Mouse (Mus musculus): ENCODE data around the gene Nt5dc3. TPM values are rescaled to one million over a fixed set of nuclear protein-coding genes. Genes with fewer than 3 reads are reported as not detected.

Nt5dc3 gene
- 10 to 100 TPM; 17.4 to 21.4 TPM for total RNA-seq (2021)
- long read RNA-seq, experiment 1, partial matches to known transcripts: 0 of 1 reads
- long read RNA-seq, experiment 1, other reads (novel, unspliced or antisense): 1 of 1 reads
- long read RNA-seq, experiment 2, partial matches to known transcripts: 0 of 1 reads
- long read RNA-seq, experiment 2, other reads (novel, unspliced or antisense): 1 of 1 reads

DNA sequence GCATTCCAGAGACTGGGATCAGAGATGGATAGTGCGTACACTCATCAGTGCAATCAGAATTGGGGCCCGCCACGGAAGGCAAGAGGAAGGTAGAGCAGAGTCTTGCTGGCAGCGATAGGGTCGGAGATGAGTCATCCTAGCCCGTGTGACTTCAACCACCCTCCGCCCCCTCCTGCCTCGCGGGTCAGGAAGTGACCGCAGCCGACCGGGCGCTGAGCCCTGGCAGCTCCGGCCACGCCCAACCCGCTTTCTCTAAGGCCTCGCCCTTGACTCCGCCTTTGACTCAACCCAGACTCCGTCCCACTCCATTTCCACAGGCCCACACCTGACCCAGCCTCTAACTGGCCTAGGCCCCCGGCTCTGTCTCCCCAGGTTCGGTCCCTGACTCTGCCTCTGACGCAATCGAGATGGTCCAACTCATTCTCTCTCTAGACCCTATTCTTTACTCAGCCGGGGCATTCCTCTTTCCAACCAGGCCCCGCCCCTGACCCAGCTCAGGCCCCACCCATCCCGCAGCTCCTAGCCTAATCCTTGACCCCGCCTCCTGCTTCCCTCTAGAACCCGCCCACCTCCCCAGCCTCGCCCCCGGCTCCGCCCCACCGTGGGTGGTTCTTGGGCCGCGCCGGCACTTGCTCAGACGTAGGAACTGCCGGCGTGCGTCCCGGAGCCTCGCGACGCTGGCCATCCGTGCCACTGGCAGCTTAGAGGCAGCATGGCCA lies at the start of gene Nt5dc3:
Nt5dc3 (plus strand) TSS at position 608 of the 719 bp plus-strand sequence.
- peak; percentile 98 for DNase-seq

DNA sequence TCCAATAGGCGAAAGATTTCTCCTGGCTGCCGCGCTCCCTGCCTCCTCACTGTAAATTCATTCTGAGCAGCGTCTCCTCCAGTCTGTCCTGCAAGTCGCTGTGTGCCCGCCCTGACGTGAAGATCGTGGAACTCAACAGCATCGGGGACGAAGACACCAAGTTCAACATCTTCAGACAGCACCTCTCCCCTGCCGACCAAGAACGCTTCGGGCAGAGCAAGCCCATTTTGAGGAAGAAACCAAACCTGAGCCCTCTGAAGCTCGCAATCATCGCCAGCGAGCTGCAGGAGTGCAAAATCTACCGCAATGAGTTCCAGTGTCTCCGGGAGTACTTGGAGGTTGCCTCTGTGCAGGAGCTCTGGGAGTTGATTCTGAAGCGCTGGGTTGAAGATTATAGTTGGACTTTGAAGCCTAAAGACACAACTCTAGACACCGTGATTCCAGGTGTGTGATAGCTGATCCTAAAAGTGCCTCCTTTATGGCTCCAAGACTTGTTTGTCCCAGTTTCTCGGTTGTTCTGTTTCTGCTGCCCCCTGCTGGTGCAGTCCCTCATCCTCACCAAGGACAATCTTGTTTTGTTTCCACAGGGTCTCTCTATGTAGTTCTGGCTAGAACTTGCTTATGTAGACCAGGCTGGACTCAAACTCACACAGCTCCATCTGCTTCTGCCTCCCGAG lies 47.8 kb upstream of the Nt5dc3 start:
- peak; percentile 90 for DNase-seq

DNA sequence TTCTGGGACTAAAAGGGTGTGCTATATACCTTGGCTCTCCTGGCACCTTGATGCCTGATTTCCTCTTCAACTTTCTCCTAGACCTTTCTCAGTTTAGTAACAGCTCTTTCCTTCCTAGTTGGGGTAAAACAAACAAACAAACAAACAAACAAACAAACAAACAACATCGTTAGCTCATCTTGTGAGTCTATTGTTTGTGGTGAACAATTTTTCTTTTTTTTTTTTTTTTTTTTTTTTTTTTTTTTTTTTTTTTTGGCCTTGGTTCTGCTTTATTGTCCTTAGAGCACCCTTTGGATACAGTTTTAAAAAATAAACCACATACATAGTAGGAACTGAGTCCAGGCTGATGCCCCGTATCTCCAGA lies 47.3 kb upstream of the Nt5dc3 start:
- no peak for DNase-seq

DNA sequence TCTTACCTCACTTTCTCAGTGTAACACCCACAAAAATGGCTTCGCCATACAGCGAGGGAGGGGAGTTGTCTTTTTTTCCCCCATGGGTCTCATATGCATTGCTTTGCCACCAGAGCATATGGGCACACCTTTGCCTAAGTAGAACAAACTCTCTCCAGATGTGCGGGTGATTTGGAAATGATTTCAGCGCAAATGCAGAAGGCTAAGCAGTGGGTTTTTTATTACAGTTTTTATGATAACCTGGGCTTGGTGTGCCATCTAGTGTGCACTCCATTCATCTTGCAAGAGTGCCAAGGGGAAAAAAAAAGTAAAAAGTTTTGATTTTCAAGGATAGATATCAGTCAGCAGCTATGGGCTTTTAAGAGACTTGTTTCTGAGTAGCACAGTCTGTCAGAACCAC lies 43.8 kb upstream of the Nt5dc3 start:
- no peak for DNase-seq

DNA sequence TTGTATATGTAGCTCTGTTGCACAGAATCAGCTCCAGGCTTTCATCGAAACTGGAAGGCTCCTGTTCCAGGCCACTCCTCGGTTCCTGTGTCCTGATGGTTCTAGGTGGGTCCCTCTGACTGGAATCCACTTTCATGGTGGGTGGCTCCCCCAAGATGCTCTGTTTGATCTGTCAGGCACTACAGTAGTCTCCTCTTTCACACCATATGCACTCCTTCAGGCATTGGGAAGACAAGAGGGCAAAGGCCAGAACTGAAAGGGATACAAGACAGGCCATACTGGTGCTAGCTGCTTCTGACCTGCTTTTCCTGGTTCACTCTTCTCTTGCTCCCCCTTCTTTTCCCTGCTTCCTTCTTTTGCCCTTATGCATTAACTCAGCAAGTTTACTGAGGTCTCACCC lies 35.9 kb upstream of the Nt5dc3 start:
- no peak for DNase-seq

DNA sequence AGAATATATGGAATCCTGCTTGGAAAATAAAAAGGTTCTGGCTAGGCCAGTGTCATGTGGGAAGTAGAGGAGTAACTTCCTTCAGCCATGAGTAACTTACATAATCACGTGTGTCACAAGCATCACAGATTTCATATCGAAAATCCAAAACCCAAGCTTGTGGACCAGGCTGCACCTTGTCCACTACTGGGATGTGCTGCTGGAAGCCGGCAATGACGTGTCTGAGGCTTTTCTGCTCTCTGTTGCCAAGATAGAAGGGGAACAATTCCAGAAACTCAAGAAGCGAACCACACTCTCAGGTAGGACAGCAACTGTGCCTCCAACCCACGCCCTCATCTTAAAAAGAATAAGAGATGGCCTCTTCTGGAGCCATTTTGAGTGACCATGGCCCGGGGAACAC lies 34.5 kb upstream of the Nt5dc3 start:
- DNase-seq: no peak

DNA sequence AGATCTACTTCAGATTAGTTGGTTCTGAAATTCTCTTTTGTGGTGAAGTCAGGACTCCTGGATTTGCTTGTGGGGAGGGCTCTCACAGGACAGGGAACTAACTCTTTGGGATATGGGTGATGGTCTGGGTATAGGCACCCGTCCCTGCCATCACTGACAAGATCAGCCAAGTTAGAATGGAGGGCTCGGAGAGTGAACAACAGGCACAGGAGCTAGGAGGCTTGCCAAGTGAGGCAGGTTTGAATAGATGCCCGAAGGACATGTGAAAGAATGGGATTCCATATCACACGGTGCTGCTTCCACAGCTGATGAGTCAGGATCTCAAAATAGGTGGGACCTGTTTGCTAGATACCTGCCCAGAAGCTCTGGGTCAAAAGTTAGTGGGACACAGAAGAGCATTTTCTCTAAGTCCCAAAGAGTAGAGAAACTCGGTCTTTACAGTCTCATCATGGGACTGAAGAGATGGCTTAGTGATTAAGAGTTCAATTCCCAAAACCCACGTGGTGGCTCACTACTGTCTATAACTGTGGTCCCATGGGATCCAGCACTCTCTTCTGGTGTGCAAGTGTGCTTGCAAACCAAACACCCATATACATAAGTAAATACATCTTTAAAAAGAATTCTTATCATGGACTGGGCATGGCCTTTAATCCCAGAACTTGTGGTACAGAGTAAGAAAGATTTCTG lies 22.8 kb upstream of the Nt5dc3 start:
- no peak for DNase-seq

DNA sequence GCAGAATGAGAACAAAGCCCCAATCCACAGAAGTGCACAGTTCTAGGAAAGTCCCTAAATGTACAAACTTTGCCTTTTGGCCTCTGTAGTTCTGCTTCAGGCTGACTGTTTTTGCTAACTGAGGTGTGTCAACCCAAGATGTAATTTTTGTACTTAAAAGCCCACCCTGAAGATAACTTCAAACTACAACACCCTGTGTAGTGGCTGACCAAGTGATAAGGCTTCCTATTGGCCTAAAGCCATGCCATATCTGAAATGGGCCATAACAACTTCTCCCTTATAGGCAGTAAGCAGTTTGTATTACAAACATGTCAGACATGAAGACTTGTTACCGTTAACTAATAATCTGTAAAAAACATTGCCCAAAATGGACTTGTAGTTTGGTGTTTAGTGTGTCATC lies 21.1 kb upstream of the Nt5dc3 start:
- DNase-seq: no peak

DNA sequence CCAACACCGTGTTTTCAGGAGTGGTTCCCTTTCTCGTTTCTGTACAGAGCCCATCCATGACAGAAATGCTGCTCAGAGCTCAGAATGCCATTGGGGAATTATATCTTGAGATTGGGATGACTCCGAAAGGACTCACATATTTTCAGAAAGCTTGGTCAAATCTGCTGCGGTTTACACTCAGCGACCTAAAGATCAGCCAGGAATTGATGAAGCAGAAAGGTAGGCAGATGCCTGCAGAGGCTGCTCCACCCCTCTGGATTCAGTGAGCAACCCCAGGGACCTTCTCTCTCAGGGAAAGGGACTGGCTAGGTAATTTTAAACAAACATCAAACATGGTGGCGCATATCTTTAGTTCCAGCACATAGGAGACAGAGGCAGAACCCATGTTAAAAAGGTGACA lies 20.6 kb upstream of the Nt5dc3 start:
- DNase-seq: no peak

DNA sequence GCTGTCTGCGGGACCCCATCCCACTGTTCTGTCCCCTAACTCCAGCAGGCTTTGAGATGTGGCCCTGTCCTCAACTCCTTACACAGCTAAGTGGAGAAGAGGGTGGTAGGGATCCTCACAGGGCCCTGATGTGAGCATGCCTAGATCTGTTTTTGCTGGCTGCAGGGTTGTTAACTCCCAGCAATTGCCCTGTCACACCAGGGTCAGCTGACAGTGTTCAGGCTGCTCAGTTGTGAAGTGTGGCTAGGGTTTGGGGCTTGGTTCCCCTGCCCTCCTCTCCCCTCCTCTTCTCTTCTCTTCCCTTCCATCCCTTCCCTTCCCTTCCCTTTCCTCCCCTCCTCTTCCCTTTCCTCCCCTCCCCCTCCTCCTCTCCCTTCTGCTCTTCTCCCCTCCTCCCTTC lies 17.6 kb upstream of the Nt5dc3 start:
- DNase-seq: no peak

DNA sequence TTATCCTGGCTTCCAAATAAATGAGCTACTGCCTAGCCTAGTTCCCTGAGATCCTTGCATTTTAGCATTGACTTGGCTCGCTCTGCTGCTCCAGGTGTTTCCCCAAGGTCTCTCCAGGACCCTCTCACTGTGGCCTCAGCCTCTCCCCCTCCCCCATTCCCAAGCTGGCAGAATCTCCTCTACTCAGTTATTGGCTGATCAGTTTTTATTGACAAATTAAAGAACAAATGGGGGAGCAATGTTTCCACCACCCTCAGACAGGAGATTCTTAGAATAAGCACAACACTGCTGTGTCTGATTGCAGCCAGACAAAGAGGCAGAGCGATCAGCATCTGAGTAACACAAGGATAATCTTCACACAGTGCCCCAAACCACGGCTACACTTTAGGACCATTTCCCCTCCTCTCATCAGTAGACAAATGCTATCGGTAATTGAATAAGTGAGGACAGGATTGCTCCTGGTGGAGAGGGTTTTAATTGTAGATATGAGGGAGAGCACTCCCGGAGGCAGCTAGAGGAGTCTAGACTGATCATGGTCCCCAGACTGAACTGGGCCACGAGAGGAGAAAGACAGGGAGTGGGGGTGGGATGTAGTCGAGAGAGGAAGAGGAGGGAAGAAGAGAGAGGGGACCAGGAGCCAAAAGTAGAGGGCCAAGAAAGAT lies 17.0 kb upstream of the Nt5dc3 start:
- no peak for DNase-seq

DNA sequence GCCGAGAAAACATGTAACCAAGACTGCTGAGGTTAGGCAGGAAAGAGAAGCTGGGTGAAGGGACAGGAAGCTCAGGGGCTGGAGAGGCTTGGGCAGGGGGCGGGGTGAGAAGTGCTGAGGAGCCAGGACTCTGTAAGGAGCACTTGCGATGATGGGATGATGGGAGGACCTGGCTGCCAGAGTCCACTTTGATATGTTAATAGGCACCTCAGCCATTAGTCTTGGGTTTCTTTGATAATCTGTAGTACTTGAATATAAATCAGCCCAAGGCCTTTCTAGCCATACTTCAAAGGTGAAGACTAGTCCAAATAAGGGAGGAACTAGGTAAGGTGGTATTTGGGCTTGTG lies 16.4 kb upstream of the Nt5dc3 start:
- no peak for DNase-seq

DNA sequence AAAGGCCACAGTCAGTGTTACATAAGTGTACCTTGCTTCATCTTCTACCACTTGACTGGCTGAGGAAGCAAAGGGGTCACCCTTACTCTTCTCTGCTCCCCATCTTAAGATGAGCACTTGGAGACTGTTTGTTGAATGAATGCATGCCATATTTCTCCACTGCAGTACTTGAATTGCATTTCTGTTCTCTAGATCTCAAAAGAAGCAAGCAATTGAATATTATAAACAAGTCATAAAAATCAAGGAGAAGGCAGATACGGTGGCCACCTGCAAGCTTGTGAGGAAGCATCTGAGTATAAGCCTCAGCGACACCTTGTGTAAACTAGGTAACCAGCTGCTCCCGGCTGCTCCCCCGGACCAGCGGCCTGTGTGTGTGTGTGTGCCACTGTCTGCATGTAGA lies 15.1 kb upstream of the Nt5dc3 start, which contains the start of gene Gm49358:
Gm49358 (plus strand) TSS at position 301 of the 400 bp plus-strand sequence.
- no peak for DNase-seq

DNA sequence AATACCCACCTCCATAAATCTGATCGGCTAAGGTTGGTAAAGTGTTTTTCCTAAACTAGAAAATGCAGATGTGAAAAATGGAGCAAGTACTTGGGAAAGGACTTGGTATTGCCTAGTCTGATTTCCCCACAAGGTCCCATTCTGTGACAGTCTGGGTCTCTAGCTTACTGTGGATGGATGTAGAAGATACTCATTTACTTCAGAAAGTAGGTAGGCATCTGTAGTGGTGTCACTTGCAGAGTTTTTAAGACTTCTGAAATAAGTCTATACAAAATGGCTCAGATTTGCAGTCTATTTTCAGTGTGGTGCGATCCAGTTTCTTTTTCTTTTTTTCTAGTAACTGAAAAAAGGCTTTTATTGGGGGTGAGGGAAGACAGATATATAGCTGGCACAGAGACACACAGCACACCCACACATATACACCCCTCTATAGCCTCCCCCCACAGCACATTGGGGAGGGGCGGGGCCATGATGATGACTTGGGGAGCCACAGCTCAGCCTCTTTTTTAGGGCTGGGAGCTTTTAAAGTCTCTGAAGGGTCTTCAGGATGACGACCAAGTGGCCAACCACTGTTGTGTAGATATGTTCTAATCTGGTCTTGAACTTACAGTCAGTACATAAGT lies 13.3 kb upstream of the Nt5dc3 start:
- no peak for DNase-seq

DNA sequence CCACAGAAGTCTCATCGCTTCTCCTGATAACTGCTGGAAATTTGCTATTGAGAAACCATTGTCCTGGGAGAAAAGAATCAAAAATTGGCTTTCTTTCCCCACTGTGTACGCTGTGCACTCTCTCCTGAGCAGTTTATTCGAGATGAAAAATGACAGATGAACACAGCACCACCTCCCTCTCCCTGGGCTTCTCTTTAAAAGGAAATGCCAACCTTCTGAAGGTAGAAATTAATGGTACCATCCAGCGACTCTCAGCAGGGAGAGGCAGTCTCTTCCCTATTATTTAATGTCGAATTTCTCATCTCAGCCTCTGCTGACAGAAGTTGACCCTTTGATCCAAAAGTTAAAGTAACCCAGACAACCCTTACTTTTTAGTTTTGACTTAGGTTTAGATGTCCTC lies 9.6 kb upstream of the Nt5dc3 start:
- no peak for DNase-seq

DNA sequence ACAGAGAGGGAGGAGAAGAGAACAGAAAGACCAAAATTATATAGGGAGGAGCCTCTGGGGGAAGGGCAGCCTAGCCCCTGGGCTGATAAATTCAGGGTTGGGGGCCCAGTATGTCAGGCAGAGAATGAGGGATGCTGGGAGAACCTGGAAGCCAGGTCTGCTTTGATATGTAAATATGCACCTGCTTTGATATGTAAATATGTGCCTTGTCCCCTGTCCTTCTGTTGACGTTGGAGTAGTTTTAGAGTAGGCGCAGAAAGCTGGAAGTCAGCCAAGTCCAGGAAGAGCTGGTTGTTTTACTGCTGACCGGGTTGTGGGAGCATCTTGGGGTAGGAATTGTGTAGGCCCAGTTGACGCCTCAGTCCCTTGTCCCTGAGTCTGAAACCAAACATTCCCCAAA lies 9.0 kb upstream of the Nt5dc3 start:
- DNase-seq: peak; percentile 29

DNA sequence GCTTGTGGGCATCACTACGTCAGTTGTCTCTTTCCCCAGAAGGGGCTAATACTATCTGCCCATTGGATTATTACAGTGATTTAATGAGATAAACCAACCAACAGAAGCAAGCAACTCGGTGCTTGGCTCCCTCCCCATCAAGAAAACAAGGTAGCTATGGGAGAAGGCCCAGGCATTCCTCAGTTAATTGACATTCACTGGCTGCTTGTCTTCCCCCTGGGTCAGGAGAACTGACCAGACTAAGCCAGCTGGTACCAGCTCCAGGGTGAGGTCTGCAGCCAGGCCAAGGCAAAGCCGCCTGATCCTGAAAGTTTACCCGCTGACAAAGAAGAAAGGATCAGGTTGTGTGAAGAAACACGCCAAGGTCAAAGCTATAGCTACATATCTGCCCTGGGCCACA lies 7.1 kb upstream of the Nt5dc3 start:
- DNase-seq: no peak

DNA sequence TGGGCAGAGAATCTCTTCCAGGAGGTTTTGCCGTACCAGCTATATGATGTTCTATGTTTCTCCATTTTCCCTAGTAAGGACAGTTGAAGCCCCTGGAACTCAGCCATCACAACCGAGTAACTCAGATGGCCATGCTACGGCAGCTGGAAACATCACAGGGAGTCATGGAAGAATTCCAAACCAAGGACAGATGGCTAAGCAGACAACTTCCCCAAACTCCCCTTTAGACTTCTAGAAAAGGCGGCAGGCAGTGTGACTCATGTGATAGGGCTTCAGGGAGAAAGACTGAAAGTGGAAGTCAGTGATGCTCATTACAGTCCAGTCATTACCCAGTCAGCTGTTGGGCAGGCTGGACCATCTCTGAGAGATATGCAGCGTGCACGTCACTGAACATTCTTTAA lies 6.6 kb upstream of the Nt5dc3 start:
- DNase-seq: peak; percentile 34

DNA sequence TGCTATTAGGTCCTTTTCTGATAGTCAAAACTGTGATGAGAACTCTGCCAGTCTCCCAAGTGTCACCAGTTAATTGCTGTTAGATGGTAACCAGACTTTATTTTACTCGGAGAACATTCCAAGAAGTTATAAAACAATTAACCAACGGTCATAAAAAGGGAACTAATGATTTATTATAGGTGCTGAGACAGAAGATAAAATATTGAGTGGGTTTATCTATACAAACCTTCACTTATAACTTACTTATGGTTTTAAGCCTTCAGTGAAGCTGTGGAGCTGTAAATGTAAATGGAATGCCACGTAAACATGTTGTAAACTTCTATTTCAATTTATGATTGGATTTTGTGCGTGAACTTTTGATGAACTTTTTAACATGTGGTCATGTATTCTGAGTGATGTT lies 5.4 kb upstream of the Nt5dc3 start:
- no peak for DNase-seq

DNA sequence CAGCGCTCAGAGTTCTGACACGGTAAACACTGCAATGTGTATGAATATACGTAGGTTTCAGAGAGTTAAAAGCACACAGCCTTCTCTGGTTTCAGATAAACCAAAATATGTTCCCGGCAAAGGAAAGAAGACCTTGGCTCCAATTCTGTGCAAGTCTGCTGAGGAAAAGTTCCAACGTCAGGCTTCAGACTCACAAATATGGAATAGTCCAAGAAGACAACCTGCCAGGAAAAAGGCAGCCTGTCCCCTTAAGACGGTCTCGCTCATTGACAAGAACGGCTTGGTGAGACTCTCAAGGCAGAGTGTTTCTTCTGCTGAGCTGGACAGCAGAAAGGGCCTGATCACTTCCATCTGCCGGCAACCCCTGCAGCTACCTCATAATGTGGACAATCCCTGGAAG lies 2.5 kb upstream of the Nt5dc3 start:
- DNase-seq: no peak

DNA sequence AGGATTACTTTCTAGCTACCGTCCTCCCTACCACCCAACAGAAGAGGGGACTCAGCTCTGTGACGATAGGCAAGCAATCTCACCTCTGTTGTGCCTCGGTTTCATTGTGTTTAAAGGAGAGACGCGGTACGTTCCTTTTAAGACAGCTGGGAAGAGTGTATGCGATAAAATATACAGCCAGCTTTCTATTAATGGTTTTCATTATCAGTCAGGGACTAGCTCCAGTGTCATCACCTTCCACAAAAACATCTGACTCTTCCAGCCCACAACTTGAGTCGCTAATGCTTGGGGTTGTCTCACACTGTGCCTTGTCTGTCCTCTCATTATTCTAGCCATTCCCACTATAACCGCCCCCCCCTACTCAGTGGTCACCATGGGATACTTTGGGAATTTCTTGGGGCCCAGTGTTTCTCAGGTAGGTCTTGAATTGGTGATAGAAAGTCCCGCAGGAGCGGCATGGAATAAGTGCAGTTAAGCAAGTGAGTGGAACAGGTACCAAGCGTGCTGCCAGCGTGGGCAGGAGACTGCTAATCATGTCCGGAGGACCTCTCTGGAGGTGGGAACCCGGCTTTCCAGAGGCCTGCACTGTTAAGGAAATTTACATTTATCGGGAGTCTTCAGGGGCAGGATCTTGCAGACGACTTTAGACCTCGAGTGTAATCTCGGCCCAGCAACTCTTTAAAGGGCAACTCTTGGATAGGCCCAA lies 1.0 kb upstream of the Nt5dc3 start:
- DNase-seq: no peak
